Mouse (Mus musculus): Measurements from ENCODE around the gene Timm44. TPM values are rescaled to one million over a fixed set of nuclear protein-coding genes. Genes with fewer than 3 reads are reported as not detected.

Timm44 gene
- total RNA-seq (2021): 142 and 154 TPM in 2 replicates
- long read RNA-seq, experiment 1, transcript Timm44-201 (13 exons, 1,790 nt): major isoform, 169 of 217 reads
- long read RNA-seq, experiment 1, partial matches to known transcripts: 20 of 217 reads
- long read RNA-seq, experiment 1, other reads (novel, unspliced or antisense): 24 of 217 reads
- long read RNA-seq, experiment 2, transcript Timm44-201 (13 exons, 1,790 nt): major isoform, 96 of 145 reads
- long read RNA-seq, experiment 2, partial matches to known transcripts: 25 of 145 reads
- long read RNA-seq, experiment 2, other reads (novel, unspliced or antisense): 21 of 145 reads

DNA sequence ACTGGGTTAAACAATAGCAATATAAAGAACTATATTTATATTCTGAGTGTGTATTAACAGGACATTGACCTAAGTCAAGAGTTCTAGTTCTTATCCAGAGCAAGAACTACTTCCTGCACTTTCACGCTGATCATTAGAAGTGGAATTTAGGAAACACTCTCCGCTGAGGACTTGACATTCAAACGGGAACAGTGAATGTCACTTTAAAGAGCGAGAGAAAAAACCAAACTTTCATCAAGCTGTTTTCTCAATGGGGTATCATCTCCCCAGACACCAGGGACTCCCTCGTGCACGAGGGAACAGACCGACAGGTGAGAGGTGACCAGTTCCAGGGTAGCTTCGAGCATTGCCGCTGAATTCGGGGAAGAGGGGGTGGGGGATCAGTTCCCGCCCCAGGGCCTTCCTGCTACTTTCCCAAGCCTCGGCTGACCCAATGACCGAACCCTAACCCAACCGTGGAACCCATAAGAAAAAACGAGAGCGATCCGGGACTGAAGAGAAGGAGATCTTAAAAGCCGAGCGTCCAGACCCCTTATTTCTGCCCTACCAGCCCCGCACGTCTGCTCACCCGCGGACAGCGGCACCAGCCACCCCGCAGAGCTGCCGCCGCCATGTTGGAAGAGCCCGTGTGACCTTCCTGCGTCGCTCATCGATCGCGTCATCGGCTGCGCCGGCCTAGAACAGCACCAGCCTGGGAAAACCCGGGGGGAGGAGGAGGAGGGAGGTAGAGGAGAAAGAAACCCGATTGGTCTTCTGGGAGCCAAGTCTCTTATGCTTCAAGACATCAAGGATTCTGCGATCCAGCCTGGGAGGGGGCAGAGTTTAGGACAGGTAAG, at the start of gene Timm44:
Gene Timm44, minus strand, starts transcription at position 639 of the 836 bp plus-strand sequence.
- DNase-seq: peak; percentile 98

DNA sequence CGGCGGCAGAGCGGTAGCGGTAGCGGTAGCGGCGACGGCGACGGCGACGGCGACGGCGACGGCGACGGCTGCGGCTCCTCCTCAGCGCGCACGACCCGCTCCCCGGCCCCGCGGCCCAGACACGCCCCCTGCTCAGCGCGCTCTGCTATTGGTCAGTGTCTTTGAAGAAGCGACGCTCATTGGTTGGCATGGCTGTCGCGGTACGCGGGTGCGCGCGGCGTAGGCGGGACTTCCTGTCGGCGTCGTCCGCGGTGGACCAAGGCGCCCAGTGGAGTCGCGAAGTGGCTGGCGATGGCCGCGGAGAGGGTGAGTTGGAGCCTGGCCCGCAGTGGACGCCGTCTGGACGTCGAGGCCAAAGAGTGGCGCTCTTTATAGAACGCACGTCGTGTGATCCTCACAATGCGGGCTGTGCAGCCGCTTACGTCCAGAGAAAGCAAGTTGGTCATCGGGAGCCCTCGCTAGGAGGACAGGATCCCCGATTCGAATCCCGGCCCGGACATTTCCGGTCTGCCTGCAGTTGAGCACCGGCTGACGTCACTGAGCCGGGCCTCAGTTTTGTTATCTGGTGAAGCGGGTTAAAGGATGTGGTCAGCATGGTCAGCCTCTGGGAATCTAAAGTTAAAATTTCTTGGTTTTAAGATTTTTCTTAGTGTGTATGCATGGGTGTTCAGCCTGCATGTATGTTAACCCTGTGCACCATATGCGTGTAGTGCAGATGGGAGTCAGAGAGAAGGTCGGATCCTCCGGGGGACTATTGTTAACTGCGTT, 49.5 kb upstream of the Timm44 start, which contains the start of the genes Ccl25 and Elavl1:
Gene Ccl25, plus strand, starts transcription at position 228 of the 768 bp plus-strand sequence.
Gene Elavl1, minus strand, starts transcription at position 431 of the 768 bp plus-strand sequence.
- DNase-seq: peak; percentile 99

GRCm38 (mm10) chr8:4324525-4324924, 48.8 kb upstream of the Timm44 start:
- DNase-seq: peak; percentile 67

DNA sequence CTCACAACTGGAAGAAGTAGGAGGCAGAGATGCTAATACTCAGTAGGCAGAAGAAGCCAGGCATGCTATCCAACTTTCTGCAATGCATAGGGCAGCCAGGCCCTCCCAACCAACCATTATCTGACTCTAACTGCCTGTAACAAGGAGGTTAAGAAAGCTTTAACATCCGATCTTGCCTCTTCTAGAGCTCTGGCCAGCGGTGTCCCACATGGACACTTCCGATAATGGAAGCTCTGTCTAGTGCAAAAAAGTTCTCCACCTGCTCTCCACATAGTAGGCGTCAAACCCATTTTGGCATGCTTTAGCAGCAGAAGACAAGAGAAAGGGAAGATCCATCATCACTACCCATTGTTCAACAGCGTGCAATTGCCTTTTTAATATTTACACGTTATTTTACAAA, 48.2 kb upstream of the Timm44 start:
- DNase-seq: no peak

DNA sequence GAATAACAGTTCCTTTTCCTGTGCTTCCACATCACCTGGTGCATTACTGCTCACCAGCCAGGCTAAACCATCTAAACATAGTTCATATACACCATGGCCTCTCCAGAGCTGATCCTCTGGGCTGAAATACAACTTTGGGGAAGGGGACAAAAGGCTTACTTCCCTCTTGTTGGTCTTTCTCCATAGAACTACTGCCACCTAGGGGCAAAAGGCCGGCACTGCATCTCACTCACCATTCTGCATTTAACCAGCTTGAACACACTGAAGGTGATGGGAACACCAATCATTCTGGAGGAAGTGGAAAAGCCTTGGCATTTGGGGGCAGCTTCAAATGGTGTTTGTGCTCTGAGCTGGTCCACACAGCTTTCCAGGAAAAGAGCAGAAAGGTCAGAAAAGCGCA, 46.8 kb upstream of the Timm44 start:
- DNase-seq: peak; percentile 82

GRCm38 (mm10) chr8:4321031-4321430, 45.3 kb upstream of the Timm44 start:
- no peak for DNase-seq

GRCm38 (mm10) chr8:4320404-4320803, 44.7 kb upstream of the Timm44 start:
- DNase-seq: no peak

DNA sequence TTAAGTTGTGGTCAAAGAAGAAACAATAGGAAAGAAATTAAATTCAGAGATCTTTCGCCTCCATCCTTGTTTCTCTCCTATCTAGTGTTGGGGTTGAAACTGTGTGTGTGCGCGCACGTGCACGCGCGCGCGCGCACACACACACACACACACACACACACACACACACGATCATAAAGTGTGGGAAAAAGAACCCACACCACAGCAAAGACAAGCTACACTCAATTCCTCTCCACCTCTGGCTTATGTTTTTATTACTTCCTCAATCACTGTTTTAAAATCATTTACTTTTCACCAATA, 43.8 kb upstream of the Timm44 start:
- DNase-seq: no peak

GRCm38 (mm10) chr8:4318796-4319572, 43.3 kb upstream of the Timm44 start:
- no peak for DNase-seq

GRCm38 (mm10) chr8:4318124-4318523, 42.4 kb upstream of the Timm44 start:
- DNase-seq: no peak

GRCm38 (mm10) chr8:4314852-4315251, 39.1 kb upstream of the Timm44 start:
- DNase-seq: no peak

DNA sequence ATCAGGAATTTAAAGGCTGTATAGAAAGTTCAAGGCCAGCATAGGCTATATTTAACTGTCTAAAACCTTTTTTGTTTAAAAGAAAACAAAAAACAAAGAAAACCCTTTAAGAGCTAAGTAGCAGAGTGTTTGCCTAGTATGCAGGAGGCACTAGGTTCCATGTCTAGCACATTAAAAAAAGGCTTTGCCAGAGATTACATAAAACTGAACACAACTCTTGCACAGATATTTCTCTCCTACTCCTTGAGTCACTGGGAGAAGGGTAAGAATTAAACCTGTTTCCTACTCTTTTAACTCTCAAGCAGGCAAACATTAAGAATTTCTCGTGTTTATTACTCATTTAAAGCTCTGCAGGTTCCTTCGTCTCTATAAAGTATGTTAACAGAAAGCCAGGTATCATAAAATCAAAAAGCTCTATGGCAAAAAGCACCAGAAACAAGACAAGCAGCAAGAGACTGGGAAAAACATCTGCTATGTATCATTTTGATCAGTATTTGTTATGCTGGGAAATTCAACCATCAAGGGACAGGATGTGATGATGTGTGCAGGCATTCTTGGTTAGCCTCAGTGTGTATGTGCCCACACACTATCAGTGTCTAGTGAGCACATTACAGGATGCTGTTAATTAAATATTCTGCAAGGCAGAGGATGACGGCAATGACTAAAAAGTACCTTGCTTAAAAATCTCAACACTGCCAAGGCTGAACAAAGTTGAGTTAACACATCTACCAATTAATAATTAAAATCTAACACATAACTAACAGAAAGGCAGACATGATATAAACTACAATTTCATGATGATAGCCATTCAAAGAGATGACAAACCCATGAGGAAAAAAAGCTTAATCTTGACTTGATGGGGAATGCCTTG, 37.8 kb upstream of the Timm44 start:
- no peak for DNase-seq

DNA sequence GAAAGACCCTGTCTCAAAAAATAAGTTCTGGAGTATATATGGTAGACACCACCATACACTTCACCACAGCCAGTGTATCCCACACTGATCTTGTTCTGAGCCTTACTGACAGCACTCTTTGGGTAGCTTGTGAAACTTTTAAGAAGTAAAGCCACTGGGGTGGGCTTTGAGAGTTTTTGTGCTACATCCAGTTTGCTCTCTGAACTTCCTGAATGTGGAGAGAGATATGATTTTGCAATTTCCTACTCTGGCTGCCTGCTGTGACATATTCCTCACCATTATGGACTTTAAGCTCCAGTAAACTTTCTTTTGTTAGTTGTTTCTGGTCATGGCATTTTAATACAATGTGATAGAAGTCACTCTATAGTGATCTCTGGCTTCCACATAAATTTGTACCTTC, 36.4 kb upstream of the Timm44 start:
- DNase-seq: no peak

DNA sequence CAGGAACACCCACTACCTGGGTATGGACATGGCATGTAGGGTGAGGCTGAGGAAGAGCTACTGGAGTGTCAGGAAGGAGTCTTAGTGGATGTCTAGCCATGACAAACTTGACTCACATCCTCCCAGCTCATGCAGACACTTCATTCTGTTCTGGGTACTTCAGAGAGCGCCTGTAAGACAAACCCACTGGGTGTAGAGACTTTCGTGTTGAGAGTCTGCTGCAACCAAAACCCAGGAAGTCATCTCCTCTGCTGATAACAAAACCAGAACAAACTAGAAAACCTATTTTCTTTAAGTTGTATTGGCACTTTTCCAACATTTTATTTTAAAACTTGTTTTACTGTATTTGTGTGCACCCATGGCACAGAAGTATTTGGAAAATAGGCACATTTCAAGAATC, 30.1 kb upstream of the Timm44 start:
- DNase-seq: no peak

- DNase-seq: no peak
Observed at GRCm38 (mm10) chr8:4304124-4304547, 28.4 kb upstream of the Timm44 start.

DNA sequence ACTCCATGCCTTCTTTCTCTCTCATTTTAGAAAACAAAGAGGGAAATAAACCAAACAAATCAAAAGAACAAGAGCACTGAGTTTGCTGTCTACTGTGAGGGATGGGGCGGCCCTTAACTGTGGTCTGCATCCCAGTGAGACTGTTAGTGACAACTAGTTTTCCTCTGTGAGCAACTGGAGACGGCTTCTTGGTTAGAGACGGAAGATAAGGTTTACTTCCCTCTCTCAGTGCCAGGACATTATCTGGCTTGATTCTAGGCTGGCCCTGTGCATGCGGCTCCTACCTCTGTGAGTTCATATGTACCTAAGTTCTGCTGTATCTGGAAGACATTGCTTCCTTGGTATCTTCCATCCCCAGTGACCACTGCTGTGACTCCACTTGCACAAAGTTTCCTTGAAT, 22.1 kb upstream of the Timm44 start:
- DNase-seq: no peak

- DNase-seq: no peak
Observed at GRCm38 (mm10) chr8:4292738-4293137, 17.0 kb upstream of the Timm44 start.

GRCm38 (mm10) chr8:4276111-4276465, 375 bp upstream of the Timm44 start:
- no peak for DNase-seq

DNA sequence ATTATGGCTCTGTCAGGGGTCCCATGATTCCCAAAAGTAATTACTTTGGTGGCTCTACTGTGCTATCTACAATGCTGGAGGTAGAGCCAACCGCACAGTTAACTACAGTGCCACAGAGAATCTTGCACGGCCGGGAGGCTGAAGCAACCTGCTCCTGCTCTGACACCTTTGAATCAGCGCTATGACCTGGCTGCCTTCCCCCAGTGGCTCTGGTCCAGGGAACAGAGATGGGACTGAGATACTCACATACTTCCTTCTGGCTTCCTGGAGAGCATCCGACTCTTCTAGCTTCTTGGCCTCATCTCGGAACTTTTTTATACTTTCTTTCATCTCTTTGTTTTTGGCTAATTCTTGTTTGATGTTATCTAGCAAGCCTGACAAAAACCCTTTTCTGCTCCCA, 6.1 kb downstream of the Timm44 start:
- no peak for DNase-seq

GRCm38 (mm10) chr8:4267627-4268026, 8.1 kb downstream of the Timm44 start:
- DNase-seq: peak; percentile 65

Data from adrenal gland, postnatal 14 days (tissue).